Mouse (Mus musculus) cerebellum, postnatal 14 days (tissue): ENCODE data around the gene Gpr152.

Experiments used
- DNase-seq, 2 experiments: peaks; one replicate each; pipeline ENCODE4 v3.0.0; 2021; ENCODE audit warnings: mixed read lengths in 2 of 2

Gene Gpr152

GRCm38 (mm10) chr19:4139446-4139845, at the start of gene Gpr152:
Gpr152 (plus strand) TSS chr19:4139787.
- DNase-seq, result no peak

- no peak for DNase-seq
These were observed 49.1 kb upstream of the Gpr152 start for GRCm38 (mm10) chr19:4090446-4090845.

GRCm38 (mm10) chr19:4091383-4091782, 48.2 kb upstream of the Gpr152 start:
- no peak for DNase-seq

GRCm38 (mm10) chr19:4092750-4093149, 46.8 kb upstream of the Gpr152 start:
- no peak for DNase-seq

GRCm38 (mm10) chr19:4093772-4094171, 45.8 kb upstream of the Gpr152 start:
- no peak for DNase-seq

- no peak for DNase-seq
These were observed 45.2 kb upstream of the Gpr152 start for GRCm38 (mm10) chr19:4094348-4094747.

GRCm38 (mm10) chr19:4094774-4095303, 44.7 kb upstream of the Gpr152 start:
- no peak for DNase-seq

- DNase-seq, result no peak
These were observed 43.8 kb upstream of the Gpr152 start for GRCm38 (mm10) chr19:4095802-4096201.

- DNase-seq, result peak; percentile 100
These were observed 42.7 kb upstream of the Gpr152 start, which contains the start of gene Cdk2ap2 for GRCm38 (mm10) chr19:4096642-4097440. Cdk2ap2 (plus strand) TSS chr19:4097182.

GRCm38 (mm10) chr19:4097441-4097825, 42.2 kb upstream of the Gpr152 start:
- DNase-seq, result no peak

GRCm38 (mm10) chr19:4098426-4098825, 41.2 kb upstream of the Gpr152 start:
- peak in 1 of 2 experiments; percentile 28 for DNase-seq

- peak; percentile 93 to 94 for DNase-seq
These were observed 40.5 kb upstream of the Gpr152 start for GRCm38 (mm10) chr19:4099056-4099455.

GRCm38 (mm10) chr19:4099837-4100717, 39.5 kb upstream of the Gpr152 start, which contains the start of gene Pitpnm1:
Pitpnm1 (plus strand) TSS chr19:4099998.
- peak; percentile 62 to 64 for DNase-seq

- DNase-seq, result peak; percentile 87 to 89
These were observed 38.8 kb upstream of the Gpr152 start for GRCm38 (mm10) chr19:4100718-4101261.

- DNase-seq, result peak in 1 of 2 experiments; percentile 38
These were observed 38.1 kb upstream of the Gpr152 start for GRCm38 (mm10) chr19:4101466-4101865.

GRCm38 (mm10) chr19:4102049-4102448, 37.5 kb upstream of the Gpr152 start:
- DNase-seq, result no peak

- peak; percentile 68 to 69 for DNase-seq
These were observed 37.0 kb upstream of the Gpr152 start for GRCm38 (mm10) chr19:4102626-4103025.

- peak in 1 of 2 experiments; percentile 20 for DNase-seq
These were observed 36.3 kb upstream of the Gpr152 start for GRCm38 (mm10) chr19:4103294-4103693.

- DNase-seq, result no peak
These were observed 35.8 kb upstream of the Gpr152 start for GRCm38 (mm10) chr19:4103792-4104191.

GRCm38 (mm10) chr19:4104675-4105194, 34.9 kb upstream of the Gpr152 start:
- DNase-seq, result no peak

GRCm38 (mm10) chr19:4106654-4107053, 32.9 kb upstream of the Gpr152 start:
- DNase-seq, result no peak

GRCm38 (mm10) chr19:4108535-4108934, 31.1 kb upstream of the Gpr152 start:
- DNase-seq, result no peak
